Mouse (Mus musculus) brown adipose tissue, adult 24 weeks (tissue): ENCODE data around the gene Cyct. TPM values are rescaled to one million over a fixed set of nuclear protein-coding genes. Genes with fewer than 3 reads are reported as not detected.

ENCODE experiments used
- H3K27ac ChIP-seq: fragments of 200-500 bp; replicated peaks from 2 replicates; pipeline ENCODE4 v1.5.1; 2012; ENCODE audit warnings: low read depth, mild to moderate bottlenecking, low read length
- H3K4me1 ChIP-seq: fragments of 200-500 bp; 2 replicates; pipeline ENCODE4 v1.6.1; 2012; ENCODE audit warnings: low read length, mixed read lengths; ENCODE audit not compliant: control insufficient read depth, insufficient read depth, insufficient read length
- H3K4me3 ChIP-seq: fragments of 200-500 bp; 2 replicates; pipeline ENCODE4 v1.5.1; 2012; ENCODE audit warnings: low read depth, mild to moderate bottlenecking, low read length, moderate library complexity; ENCODE audit not compliant: insufficient read depth
- polyA plus RNA-seq: library from polyadenylated mRNA; stranded (reverse); fragments of >200 nt; gene quantifications from 2 replicates; pipeline ENCODE4 v1.2.4, GENCODE M21; 2012; ENCODE audit not compliant: missing spikeins, insufficient read depth, insufficient read length

The Cyct gene
- polyA plus RNA-seq, 1 experiment: not detected

- no peak overlapping the region for H3K4me3 ChIP-seq
Measured at GRCm38 (mm10) chr2:76367188-76367922, 7.1 kb upstream of the Cyct start.

GRCm38 (mm10) chr2:76365811-76366210 is 5.6 kb upstream of the Cyct start:
- H3K4me3 ChIP-seq: no peak overlapping the region
- 0 out of 2 replicates have a peak, but pooled peaks cover under 1% of the 10 kb centered on the region for H3K4me1 ChIP-seq
- no peak overlapping the region for H3K27ac ChIP-seq

More at GRCm38 (mm10) chr2:76367188-76367922, 7.1 kb upstream of the Cyct start:
- 0 out of 2 replicates have a peak, but pooled peaks cover 4% of the 10 kb centered on the region for H3K4me1 ChIP-seq
- H3K27ac ChIP-seq: no peak overlapping the region

GRCm38 (mm10) chr2:76362111-76362510 is 1.9 kb upstream of the Cyct start:
- no peak overlapping the region for H3K27ac ChIP-seq
- H3K4me3 ChIP-seq: no peak overlapping the region
- H3K4me1 ChIP-seq: no peaks in the 10 kb centered on the region

- Histone ChIP-seq H3K4me1 (no peaks in the 10 kb centered on the region), H3K27ac (no peak overlapping the region), H3K4me3 (no peak overlapping the region)
Measured at GRCm38 (mm10) chr2:76347839-76348238, 12.4 kb downstream of the Cyct start.

- Histone ChIP-seq H3K4me3 (no peak overlapping the region), H3K27ac (no peak overlapping the region), H3K4me1 (no peaks in the 10 kb centered on the region)
Measured at GRCm38 (mm10) chr2:76342146-76342545, 18.1 kb downstream of the Cyct start.

GRCm38 (mm10) chr2:76338215-76339156 is 21.8 kb downstream of the Cyct start, which contains the start of gene Pde11a:
TSS of gene Pde11a (minus strand) at chr2:76338774.
- Histone ChIP-seq H3K27ac (no peak within 1 kb of the TSS), H3K4me1 (no peaks in the 10 kb centered on the region), H3K4me3 (peak within 1 kb of the TSS; percentile 31)

- H3K4me1 ChIP-seq: no peaks in the 10 kb centered on the region
Measured at GRCm38 (mm10) chr2:76334596-76334995, 25.7 kb downstream of the Cyct start.

GRCm38 (mm10) chr2:76332161-76332805 is 28.0 kb downstream of the Cyct start:
- Histone ChIP-seq H3K27ac (no peak overlapping the region), H3K4me1 (no peaks in the 10 kb centered on the region), H3K4me3 (no peak overlapping the region)

More at GRCm38 (mm10) chr2:76334596-76334995, 25.7 kb downstream of the Cyct start:
- H3K27ac ChIP-seq: no peak overlapping the region
- H3K4me3 ChIP-seq: no peak overlapping the region

- Histone ChIP-seq H3K4me3 (no peak overlapping the region), H3K27ac (no peak overlapping the region), H3K4me1 (no peaks in the 10 kb centered on the region)
Measured at GRCm38 (mm10) chr2:76330081-76330480, 30.2 kb downstream of the Cyct start.

- no peak overlapping the region for H3K4me3 ChIP-seq
- no peak overlapping the region for H3K27ac ChIP-seq
- no peaks in the 10 kb centered on the region for H3K4me1 ChIP-seq
Measured at GRCm38 (mm10) chr2:76326161-76326560, 34.1 kb downstream of the Cyct start.

- no peaks in the 10 kb centered on the region for H3K4me1 ChIP-seq
Measured at GRCm38 (mm10) chr2:76324463-76324862, 35.8 kb downstream of the Cyct start.

GRCm38 (mm10) chr2:76323185-76323875 is 36.9 kb downstream of the Cyct start:
- Histone ChIP-seq H3K4me3 (no peak overlapping the region), H3K4me1 (no peaks in the 10 kb centered on the region), H3K27ac (no peak overlapping the region)

More at GRCm38 (mm10) chr2:76324463-76324862, 35.8 kb downstream of the Cyct start:
- no peak overlapping the region for H3K4me3 ChIP-seq
- no peak overlapping the region for H3K27ac ChIP-seq

GRCm38 (mm10) chr2:76320336-76320735 is 39.9 kb downstream of the Cyct start:
- H3K27ac ChIP-seq: no peak overlapping the region
- H3K4me3 ChIP-seq: no peak overlapping the region
- no peaks in the 10 kb centered on the region for H3K4me1 ChIP-seq

GRCm38 (mm10) chr2:76319231-76319630 is 41.0 kb downstream of the Cyct start:
- H3K27ac ChIP-seq: no peak overlapping the region
- no peaks in the 10 kb centered on the region for H3K4me1 ChIP-seq
- H3K4me3 ChIP-seq: no peak overlapping the region
